Mouse (Mus musculus) adrenal gland, adult 2 months (tissue): ENCODE results near the gene Hhip. TPM values are rescaled to one million over a fixed set of nuclear protein-coding genes. Genes with fewer than 3 reads are reported as not detected.
"Not testable (repeated sequence)": the region's sequence is repeated elsewhere in the genome, so short reads cannot be mapped to it uniquely, and the experiment has no call there.

Experiments used
- DNase-seq: peaks from one replicate; pipeline ENCODE4 v3.0.0; 2021
- polyA plus RNA-seq: library from polyadenylated mRNA; depleted of rRNA; stranded (reverse); fragments of >200 nt; gene quantifications from 2 replicates; pipeline ENCODE4 v1.2.3, GENCODE M21; 2012
- total RNA-seq, 2 experiments: library from RNA; stranded (reverse); gene quantifications; 2 replicates each; pipeline ENCODE4 v1.2.3; 2021

Gene Hhip
- total and polyA plus RNA-seq, 3 experiments = 0.89 to 6.0 (median 5.7) TPM

DNA sequence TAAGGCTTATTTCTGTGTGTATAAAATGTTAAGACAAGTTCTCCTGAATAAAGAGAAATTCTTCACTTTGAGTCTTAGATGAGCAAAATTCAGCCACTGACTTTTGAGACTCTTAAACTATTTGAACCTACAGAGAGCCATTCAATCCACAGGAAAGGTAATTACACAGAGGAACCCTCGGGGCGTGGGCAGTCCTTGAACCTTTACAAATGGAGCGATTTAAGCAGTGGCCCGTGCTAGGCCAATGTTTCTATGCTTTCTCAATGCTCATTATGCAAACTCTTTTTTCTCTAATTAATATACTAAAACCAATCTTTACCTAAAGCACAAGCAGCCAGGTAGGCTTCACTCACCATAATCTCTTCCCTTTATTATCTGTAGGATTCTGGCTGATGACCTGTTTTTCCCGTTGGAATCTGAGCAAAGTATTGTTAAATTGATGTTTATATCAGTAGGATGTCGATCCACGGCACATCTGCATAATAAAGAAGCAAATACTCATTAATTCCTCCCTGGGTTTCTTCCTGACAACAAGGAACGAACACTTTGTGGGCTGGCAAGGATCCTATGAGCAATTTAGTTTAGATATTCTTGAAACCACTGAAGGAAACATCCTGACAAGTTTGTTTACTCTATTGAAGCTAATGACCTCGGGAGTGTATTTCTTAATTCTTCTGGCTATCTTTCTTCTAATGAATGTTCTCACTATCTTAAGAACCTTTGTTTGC lies 65.5 kb downstream of the Hhip start:
- DNase-seq = no peak

DNA sequence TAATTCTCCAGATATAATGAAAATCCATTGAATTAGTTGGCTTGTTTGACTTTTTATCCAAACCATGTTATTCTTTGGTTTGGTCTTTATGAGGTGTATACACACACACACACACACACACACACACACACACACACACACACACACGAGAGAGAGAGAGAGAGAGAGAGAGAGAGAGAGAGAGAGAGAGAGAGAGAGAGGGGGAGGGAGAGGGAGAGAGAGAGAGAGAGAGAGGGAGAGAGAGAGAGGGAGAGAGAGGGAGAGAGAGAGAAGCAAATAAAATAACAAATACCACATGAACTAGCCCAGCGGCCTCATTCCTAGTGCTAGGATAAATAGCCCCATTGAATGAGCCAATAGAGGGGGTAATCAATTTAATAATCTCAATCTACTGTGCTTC lies 66.4 kb downstream of the Hhip start:
- DNase-seq = not testable (repeated sequence)

GRCm38 (mm10) chr8:79984946-79985345 lies 72.9 kb downstream of the Hhip start:
- DNase-seq = no peak

DNA sequence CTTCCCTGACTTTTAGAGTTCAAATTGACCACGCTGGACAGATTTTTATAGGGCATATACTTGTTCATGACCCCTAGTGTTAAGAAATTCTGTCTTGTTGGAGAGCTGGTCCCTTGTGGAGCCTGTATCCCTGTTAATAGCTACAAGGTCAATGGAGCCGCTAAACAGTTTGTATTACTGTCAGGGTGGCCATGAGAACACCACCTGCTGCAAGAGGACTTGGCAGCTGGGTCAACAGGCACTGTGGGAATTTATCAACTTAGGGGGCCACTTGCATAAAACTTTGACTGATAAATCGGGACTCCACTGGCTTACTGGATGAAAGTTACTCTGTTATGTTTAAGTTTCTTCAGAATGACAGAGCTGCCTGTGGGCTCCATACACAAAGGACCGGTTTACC lies 75.7 kb downstream of the Hhip start:
- DNase-seq = no peak

GRCm38 (mm10) chr8:79966159-79966558 lies 91.6 kb downstream of the Hhip start:
- DNase-seq = no peak

DNA sequence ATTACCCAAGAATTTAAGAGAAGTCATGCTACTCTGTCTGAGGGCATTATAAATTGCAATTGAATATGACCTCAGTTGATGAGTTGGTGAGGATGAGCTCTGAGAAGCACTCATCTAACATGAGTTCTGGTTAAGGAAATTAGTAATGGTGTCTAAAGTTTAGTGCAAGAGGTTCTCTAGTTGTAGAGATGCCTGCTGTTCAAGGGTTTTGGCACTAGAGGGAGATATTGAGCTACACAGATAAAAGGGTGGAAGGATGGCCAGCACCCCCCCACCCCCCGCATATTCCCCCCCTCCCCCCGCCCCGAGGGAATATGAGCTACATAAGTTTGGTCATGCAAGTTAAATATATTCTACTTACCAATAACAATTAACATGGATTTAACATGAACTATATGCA lies 104.9 kb downstream of the Hhip start:
- peak; percentile 7 for DNase-seq

GRCm38 (mm10) chr8:79950376-79950775 lies 107.4 kb downstream of the Hhip start:
- no peak for DNase-seq

GRCm38 (mm10) chr8:79945501-79946076 lies 112.2 kb downstream of the Hhip start:
- DNase-seq = no peak

- no peak for DNase-seq
Measured at GRCm38 (mm10) chr8:79941070-79941469, 116.7 kb downstream of the Hhip start.

GRCm38 (mm10) chr8:79936856-79937445 lies 120.9 kb downstream of the Hhip start:
- DNase-seq = no peak

DNA sequence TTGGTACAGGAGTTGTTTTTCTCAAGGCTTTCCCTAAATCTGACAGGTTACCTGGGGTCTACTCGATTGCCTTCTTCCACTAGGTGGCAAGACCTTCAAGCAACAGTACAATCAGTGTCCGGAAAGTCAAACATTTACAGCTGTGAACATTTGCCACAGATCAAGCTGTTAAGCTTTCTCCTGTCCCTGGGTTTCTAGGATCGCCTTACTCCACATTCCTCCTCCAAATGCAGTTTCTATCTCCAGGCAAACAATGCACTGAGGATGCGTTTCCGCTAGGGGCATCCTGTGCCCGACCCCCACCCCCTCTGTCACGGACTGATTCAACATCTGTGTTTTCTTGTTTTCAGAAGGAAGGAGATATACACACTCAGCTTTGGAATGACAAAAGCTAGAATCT lies 122.0 kb downstream of the Hhip start:
- DNase-seq = no peak

DNA sequence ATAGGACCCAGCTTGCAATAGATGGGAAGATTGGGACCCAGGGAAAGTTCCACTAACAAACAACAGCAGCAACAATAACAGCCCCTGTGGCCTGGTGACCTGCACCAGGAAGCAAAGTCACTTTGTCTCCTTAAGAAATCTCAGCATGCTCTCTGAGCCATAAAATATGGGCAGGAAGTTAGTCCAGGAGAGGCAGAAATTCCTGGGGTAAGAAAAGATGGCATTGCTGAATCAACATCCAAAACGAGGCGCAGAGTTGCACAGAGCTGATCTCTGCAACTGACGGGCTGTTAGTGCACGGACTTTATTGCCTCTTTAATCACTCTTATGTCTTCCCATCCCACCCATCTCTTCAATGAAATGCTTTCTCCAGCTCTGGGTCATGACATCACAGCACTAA lies 128.6 kb downstream of the Hhip start:
- DNase-seq = no peak

DNA sequence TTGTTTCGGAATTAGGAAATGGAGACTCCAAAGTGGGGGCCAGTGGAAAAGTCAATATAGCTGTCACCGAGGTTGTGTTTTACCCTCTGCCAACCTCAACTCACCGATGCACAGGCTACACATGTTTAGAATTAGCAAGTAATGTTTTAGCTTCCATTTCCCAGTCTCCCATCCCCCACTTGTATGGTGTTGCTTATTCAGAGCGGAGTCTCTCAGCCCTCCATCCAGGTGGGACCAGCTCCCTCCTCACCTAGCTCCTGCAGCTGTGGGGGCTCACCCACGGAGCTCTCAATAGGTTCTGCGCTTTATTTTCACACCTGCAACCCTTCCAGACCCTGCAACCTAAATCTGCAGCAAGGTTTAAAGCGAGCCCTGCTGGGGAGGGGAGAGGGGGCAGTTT lies 140.6 kb downstream of the Hhip start:
- DNase-seq = no peak
